Mouse (Mus musculus): Measurements from ENCODE around the gene Fam107b.

DNA sequence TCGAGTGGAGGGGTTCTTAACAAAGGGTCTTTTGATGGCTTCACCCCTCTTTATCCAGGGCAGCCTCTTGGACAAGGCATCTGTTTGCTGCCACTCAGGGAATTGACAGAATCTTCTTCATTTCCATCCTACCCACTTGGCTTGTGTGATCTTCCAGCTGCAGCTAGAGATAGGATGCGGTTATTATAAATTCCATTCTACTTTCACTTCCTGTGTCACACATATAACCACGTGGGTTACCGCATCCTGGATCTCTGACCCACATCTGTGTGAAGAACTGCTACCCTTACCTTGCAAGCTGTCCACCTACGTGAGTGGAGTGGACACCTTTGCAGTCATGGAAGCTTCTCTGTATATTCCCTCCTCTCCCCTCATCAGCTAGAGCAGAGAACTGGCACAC lies 240.0 kb downstream of the Fam107b start:
- no peak for TF ChIP-seq CTCF (IDR thresholded peaks at IDR 0.05)
- TF ChIP-seq EP300 (IDR thresholded peaks at IDR 0.05) = no peak

All from lung, postnatal 0 days (tissue).